Mouse (Mus musculus): ENCODE measurements around the gene Lrrc58.

GRCm38 (mm10) chr16:37863876-37864275 lies 4.3 kb upstream of the Lrrc58 start:
- TF ChIP-seq POLR2A (IDR thresholded peaks at IDR 0.05; ENCODE audit: control insufficient read depth, low read depth, low read length) (no peak), CTCF (IDR thresholded peaks at IDR 0.05; ENCODE audit: control insufficient read depth, insufficient read depth, insufficient replicate concordance, low read depth, low read length) (no peak)
